Mouse (Mus musculus) cerebellum, adult 11-12 months (tissue): ENCODE measurements around the gene Mdm2.

Source experiments
- DNase-seq: peaks from one replicate; pipeline ENCODE4 v3.0.0; 2022

The Mdm2 gene

DNA sequence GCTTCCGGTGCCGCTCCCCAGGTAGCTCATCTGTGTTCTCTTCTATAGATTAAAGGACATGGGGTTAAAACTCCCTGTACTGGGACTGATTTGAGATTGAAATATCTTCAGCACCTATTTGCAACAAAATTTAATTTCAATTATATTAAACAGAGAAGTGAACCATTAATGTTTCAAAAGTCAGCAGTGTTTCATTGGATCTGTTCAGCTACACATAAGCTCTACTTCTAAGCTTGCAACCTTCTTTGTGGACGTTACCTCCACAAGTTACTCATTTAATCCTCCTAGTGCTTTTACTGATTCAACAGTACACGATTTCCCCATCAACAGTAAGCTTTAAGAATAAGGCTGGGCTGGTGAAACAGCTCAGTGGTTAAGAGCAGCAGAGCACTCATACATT lies 15.5 kb downstream of the Mdm2 start:
- no peak for DNase-seq

GRCm38 (mm10) chr10:117694255-117694953 lies 16.2 kb downstream of the Mdm2 start:
- no peak for DNase-seq

GRCm38 (mm10) chr10:117692953-117693352 lies 17.6 kb downstream of the Mdm2 start:
- DNase-seq = no peak

GRCm38 (mm10) chr10:117692173-117692572 lies 18.4 kb downstream of the Mdm2 start:
- no peak for DNase-seq

DNA sequence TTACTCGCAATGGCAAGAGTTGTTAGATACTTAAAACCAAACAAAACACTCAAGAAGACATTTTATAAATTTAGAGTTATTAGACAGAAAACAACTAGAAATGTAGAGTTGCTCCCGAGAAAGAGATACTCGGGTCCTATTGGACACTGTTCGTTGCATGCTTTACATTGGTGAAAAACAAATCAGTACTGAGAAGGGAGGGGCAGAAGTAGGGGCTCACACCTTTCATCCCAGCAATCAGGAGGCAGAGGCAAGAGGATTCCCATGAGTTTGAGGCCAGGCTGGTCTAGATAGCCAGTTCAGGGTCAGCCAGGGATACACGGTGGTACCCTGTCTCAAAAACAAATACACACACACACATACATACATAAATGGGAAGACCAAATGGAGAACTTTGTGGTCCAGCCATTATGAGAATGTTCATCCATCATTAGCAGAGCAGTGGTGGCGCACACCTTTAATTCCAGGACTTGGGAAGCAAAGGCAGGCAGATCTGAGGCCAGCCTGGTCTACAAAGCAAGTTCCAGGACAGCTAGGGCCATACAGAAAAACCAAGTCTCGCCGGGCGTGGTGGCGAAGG lies 19.1 kb downstream of the Mdm2 start:
- DNase-seq = no peak

DNA sequence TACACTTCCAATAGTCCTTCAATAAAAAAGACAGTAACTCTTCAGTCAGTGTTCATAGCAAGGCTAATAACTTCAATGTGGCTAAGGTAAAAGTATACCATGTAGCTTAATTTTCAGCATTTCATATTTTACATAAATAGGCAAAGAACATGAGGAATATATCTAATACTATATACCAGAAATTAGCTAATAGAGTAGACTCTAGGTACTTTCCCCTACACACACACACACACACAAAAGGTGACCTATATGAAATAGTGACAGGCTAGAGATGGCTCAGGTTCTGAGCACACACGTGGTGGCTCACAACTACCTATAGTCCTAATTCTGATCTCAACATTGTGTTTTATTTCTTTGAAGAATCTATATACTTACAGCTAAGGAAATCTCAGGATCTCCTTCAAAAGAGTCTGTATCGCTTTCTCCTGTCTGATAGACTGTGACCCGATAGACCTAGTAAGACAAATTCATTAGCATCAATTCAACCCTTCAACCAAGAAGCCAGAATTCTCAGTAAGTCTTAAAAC lies 19.7 kb downstream of the Mdm2 start:
- DNase-seq = no peak

DNA sequence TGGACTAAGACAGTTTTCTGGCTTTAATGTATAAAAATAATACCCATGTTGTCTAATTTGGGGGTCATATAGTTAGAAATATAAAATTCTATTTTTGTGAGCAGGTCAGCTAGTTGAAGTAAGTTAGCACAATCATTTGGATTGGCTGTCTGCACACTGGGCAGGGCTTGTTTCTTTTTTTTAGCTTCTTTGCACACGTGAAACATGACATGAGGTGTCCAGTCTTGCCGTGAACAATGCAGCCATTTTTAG lies 20.5 kb downstream of the Mdm2 start:
- DNase-seq = no peak

- no peak for DNase-seq
These were observed 21.1 kb downstream of the Mdm2 start for GRCm38 (mm10) chr10:117689297-117690100.

- DNase-seq = no peak
These were observed 22.1 kb downstream of the Mdm2 start for GRCm38 (mm10) chr10:117688204-117689151.

DNA sequence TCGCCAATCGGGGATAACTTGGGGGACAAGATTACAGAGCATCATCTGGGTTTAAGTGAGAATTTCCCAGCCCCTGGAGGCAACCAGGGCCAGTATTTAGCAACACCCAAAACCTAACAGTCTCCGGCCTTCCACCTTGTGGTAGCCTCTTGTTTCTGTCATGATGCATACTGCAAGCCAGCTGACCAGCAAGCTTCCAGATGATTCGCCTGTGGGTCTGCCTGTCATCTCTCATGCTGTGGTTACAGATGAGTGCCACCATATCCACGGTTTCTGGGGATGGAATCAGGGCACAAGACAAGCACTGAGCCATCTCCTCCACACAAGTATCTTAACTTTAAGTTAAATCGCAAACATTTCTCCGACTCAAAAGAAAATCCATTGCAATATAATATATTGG lies 23.0 kb downstream of the Mdm2 start:
- DNase-seq = no peak

DNA sequence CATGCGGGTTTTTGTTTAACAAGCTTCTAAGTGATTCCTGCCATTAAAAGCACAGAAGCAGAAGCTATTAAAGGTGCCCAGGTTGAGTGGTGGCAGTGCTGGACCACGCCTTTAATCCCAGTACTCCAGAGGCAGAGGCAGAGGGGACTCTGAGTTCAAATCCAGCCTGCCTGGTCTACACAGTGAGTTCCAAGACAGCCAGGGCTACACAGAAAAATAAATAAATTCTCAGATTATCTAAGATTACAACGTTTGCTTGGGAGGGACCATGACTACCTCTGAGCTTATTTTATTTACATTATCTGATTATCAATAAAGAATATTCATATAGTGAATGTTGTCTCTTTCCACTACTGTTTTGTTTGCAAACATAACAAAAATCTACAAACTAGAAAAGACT lies 23.5 kb downstream of the Mdm2 start:
- no peak for DNase-seq

DNA sequence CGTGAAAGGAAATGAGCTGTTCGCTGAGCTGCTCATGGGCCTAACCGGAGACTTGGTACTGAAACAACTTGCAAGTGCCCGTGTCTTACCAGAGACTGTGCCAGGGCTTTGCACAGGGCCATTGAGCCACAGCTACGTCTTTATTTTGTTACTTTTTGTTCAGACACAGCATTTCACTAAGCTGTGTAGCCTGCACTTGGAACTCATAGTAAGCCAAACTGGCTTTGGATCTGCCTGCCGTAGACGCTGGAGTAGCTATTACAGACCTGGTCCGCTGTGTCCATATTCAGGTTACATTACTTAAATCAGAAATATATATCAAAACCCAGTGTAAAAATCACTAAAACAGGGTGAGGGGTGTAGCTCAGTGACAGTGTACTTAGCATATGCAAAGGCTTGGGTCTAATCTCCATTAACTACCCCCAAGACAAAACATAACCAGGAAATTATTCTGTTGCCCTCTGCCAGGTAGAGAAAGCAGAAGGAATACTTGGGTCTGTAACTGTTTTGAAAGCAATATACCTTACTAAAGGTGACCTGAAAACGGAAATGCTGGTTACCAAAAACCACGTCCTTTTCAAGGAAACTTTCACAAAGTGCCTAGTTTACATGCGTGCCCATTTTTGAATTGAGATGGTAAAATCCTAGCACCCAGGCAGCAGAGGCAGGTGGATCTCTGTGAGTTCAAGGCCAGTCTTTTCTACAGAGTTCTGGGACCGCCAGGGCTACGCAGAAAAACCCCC lies 24.5 kb downstream of the Mdm2 start:
- no peak for DNase-seq

DNA sequence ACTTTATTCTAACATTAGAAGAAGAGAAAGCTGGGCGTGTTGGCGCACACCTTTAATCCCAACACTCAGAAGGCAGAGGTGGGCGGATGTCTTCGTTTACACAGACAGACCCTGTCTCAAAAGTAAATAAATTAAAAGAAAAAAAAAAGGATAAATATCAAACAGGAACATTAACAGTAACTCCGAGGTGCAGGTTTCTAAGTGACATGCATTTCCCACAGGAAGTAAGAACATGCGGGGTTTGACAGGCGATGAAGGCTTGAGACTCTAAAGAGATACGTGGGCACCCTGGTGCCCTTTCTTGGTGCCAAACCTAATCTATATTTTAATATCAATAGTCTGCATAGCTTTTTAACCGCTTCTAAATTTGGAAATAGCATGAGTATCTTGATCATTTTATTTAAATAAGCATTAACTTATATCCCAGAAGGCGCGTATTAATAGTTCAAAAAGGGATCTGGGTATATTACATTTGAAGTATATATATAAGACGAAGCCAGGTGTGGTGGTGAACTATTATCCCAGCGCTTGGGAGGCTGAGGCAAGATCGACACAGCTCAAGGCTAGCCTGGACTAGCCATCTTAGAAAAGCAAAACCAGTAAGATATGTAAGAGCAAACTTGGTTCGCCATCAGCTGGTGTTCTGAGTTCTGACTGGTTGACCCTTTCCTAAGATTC lies 25.2 kb downstream of the Mdm2 start:
- no peak for DNase-seq

GRCm38 (mm10) chr10:117684298-117685170 lies 26.0 kb downstream of the Mdm2 start:
- DNase-seq = no peak

DNA sequence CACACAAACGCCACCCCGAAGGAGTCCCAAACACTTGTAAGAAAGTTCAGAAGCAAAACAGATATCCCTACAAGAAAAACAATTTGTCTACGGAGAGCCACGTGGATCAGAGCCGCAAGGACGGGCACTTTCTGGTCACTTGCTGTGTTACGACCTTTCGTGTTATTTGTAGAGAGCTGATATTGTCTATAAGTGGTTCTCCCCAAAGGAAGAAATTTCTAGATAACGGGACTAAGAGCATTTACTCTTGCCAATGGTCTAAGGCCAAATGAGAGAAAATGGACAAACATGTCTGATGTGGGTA lies 26.9 kb downstream of the Mdm2 start:
- no peak for DNase-seq

DNA sequence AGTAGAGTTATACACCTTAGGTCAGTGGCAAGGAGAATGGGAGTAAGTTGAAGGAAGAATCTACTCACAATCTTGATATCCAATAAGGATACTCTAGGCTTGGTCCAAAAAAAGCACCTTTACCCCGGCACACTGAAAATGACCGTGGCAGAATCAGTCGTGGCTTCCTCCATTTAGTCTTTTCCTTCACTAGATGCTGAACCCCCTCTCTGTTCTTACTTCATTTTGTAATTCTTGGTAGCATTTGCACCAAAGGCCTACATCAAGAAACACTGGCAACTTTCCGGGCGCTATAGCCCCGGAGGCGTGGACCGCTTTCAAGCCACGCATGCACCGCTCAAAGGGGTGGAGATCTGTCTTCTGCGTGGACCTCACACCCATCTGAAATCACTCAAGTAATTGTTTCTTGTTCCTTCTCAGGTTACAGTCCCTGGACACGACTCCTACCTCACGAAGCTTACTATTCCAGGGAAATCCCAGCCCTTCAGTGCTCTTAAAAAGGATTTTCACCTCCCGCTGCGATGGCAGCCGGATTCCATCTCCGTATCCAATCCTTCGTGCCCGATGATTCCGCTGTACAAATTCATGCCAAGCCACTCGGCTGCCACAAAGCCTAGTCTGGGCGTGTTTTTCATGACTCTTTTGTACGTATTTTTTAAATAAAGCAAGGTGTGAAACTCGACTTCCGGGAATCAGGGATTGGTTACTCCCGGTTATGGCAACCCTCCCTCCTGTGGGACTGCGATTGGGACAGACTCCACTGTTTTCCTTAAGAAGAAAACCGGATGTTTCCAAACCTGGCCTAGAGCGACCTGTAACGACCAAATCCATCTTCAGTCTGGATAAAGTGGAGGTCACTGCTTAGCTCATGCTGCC lies 27.5 kb downstream of the Mdm2 start:
- no peak for DNase-seq

- DNase-seq = no peak
These were observed 28.3 kb downstream of the Mdm2 start for GRCm38 (mm10) chr10:117681999-117682857.

GRCm38 (mm10) chr10:117681543-117681942 lies 29.0 kb downstream of the Mdm2 start:
- no peak for DNase-seq
